Mouse (Mus musculus): ENCODE data around the gene Gpr132. TPM values are rescaled to one million over a fixed set of nuclear protein-coding genes. Genes with fewer than 3 reads are reported as not detected.

Gpr132 gene
- polyA plus RNA-seq, 1 experiment from 2014 or later = not detected

DNA sequence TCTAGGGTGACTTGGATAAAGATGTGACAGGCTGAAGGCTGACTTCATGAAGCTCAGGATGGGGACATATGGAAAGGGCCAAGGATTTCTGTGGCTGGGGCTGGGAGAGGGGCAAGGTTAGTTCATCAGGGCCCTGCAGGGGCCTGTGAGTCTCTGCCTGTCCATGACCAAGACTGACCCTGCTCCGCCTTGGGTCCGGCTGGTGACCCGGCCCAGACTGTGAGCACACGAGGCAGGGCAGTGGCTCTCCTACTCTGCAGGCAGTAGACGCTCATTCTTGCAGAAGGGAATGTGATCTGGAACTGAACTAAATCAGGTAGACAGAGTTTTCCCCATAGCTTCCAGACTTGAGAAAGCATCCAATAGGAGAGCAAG is 59.8 kb downstream of the Gpr132 start:
- in situ Hi-C loops (cut with MboI; ENCODE audit: low pct_unique_long_range_greater_than_20kb) = no loop called here
- ChIA-PET CTCF (interaction anchor here (1.2 to 1.3 kb wide), 2 partner anchors 8 to 61 kb away, joined by 3 read pairs; no protein-coding TSS in a partner anchor), POLR2A (interaction anchor here (0.8 kb wide), 1 partner anchor 22 kb away, joined by 5 read pairs; no protein-coding TSS in a partner anchor)
- TF ChIP-seq CTCF (IDR thresholded peaks at IDR 0.05) = no peak
- DNase-seq (ENCODE audit: low read depth, low spot score) = no peak
- no peaks in the 10 kb centered on the region for H3K27me3 ChIP-seq
- no peak for ATAC-seq

DNA sequence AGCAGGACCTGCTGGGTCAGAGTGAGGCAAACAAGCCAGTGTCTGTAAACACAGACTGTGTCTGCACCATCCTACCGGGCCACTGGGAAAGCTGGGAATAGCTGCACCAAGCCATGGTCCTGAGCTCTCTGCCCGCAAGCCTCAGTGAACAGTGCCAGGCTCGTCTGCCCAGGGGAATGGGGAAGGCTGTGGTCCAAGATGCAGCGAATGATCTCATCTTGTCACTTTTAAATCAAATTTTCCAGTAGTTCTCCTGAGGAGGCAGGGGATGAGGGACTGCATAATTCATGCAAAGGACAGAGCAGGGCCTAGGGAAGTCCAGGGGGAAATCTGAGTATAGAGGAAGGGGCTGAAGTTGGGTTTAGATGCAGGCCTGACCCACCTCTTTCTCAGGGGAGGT is 60.2 kb downstream of the Gpr132 start:
- in situ Hi-C loops (cut with MboI; ENCODE audit: low pct_unique_long_range_greater_than_20kb) = no loop called here
- no peaks in the 10 kb centered on the region for H3K27me3 ChIP-seq
- no peak for DNase-seq (ENCODE audit: low read depth, low spot score)
- POLR2A ChIA-PET = no interaction called here
- CTCF ChIA-PET = interaction anchor here (1.2 to 1.3 kb wide), 2 partner anchors 8 to 61 kb away, joined by 3 read pairs; no protein-coding TSS in a partner anchor
- no peak for ATAC-seq
- TF ChIP-seq CTCF (IDR thresholded peaks at IDR 0.05) = no peak

DNA sequence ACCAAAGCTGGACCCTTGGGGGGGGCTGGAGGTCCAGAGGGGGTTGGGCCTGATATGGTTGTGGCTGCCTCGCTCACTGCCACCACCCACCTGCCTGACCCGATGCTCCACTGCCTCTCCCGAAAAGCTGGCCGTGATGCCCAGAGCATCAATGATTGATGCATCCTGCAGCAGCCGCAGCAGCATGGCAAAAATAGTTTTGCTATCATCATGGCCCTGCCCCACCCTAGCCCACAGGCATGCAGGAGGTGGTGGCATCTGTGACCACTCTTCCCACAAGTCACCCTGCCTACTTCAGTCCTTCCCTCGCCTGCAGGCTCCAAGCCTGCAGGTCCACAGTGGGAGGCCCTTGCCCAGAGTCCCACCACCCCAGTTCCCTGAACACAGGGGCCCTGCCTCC is 62.0 kb downstream of the Gpr132 start:
- H3K27me3 ChIP-seq = no peaks in the 10 kb centered on the region
- no peak for TF ChIP-seq CTCF (IDR thresholded peaks at IDR 0.05)
- in situ Hi-C loops (cut with MboI; ENCODE audit: low pct_unique_long_range_greater_than_20kb) = no loop called here
- ChIA-PET CTCF (no interaction called here), POLR2A (no interaction called here)
- no peak for DNase-seq (ENCODE audit: low read depth, low spot score)
- ATAC-seq = no peak

DNA sequence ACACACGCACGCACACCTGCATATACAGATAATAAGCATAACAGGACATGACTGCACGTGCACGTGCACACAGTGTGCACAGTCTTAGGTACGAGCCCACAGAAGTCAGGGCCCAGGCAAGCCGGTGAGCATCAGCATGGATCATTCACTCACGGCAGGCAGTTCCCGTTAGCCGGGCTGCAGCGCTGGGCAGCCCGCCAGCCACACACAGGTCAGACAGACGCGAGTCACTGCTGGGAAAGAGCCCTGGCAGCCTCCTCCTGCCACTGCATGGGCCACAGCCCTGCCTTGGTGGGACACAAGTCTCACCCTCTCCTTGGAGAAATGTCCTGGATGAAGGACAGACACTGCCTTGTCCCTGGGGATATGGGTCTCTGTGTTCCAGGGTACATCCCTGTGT is 64.0 kb downstream of the Gpr132 start:
- no peak for TF ChIP-seq CTCF (IDR thresholded peaks at IDR 0.05)
- POLR2A ChIA-PET = no interaction called here
- CTCF ChIA-PET = interaction anchor here (0.5 kb wide), 1 partner anchor 80 kb away, joined by 3 read pairs; no protein-coding TSS in a partner anchor
- DNase-seq (ENCODE audit: low read depth, low spot score) = no peak
- H3K27me3 ChIP-seq = no peaks in the 10 kb centered on the region
- in situ Hi-C loops (cut with MboI; ENCODE audit: low pct_unique_long_range_greater_than_20kb) = no loop called here
- no peak for ATAC-seq

DNA sequence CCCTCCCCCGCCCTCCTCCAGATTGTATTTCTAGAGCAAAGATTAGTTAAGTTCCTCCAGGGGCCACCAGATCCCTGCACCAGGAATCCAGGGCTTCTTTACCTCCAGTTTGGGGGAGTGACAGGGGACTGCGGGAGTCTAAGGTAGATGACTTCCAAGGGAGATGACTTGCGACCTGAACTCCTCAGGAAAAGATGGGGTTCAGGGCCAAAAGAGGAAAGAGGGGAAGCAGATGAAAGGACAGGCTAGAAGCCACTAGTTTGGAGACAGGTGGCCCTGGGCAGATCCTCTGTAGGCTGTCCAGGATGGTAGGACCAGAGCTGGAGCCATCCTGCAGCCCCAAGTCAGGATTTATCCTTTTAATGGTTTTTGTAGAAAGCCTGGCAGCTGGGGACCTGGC is 65.1 kb downstream of the Gpr132 start:
- DNase-seq (ENCODE audit: low read depth, low spot score) = no peak
- TF ChIP-seq CTCF (IDR thresholded peaks at IDR 0.05) = no peak
- in situ Hi-C loops (cut with MboI; ENCODE audit: low pct_unique_long_range_greater_than_20kb) = no loop called here
- no peaks in the 10 kb centered on the region for H3K27me3 ChIP-seq
- ChIA-PET POLR2A (no interaction called here), CTCF (interaction anchor here (0.9 kb wide), 1 partner anchor 38 kb away, joined by 3 read pairs; no protein-coding TSS in a partner anchor)
- no peak for ATAC-seq

DNA sequence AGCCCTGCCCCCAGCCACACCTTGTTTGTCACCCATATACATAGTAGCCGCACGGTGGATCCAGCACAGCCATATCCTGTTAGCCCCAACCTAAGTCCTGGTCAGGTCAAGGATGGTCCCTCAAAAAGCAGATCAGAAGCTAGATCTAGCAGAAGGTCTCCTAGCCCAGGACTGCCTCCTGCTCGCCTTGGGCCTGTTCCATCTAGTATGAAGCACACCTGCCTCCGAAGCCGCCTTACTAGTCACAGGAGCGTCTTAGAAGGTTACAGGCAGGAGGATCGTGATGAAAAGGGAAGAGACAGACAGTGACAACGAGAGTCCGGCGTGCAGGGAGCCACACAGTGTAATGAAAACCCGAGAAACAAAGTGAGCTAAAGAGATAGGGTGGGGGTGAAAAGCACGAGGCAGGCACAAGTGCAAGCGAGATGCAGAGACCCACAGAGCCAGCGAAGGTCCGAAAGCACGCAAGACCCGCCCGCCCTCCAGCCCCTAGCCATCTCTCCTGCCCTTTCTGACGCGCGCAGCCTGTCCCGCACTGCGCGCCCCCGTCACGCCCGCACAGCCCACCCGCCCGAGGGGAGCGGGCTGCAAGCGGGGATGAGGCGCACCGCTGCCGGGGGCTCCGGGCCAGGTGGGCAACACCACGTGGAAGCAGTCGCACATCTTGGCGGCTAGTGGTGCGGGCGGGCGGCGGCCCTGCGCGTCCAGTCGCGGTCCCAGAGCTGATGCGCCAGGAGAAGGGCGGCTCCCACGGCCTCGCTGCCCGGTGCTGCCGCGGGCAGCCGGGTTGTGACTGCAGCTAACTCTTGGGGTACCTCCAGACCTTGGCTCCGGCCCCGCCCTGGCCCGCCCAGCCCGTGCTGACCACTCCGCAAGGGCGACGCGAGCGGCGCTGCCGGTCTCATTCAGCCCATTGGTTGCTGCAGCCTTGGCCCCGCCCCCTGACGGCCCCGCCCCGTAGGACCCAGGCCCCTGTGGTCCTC is 65.9 kb downstream of the Gpr132 start, which contains the start of gene Ahnak2:
Gene Ahnak2 (minus strand): TSS at position 794 of the 983 bp plus-strand sequence.
- ATAC-seq = no peak
- ChIA-PET CTCF (no interaction called here), POLR2A (no interaction called here)
- DNase-seq (ENCODE audit: low read depth, low spot score) = no peak
- TF ChIP-seq CTCF (IDR thresholded peaks at IDR 0.05) = no peak
- in situ Hi-C loops (cut with MboI; ENCODE audit: low pct_unique_long_range_greater_than_20kb) = no loop called here
- no peaks in the 10 kb centered on the region for H3K27me3 ChIP-seq

Other genes with a start within 250 kb of the Gpr132 start
- gene Adssl1, start 248.2 kb downstream of the Gpr132 start, polyA plus RNA-seq (2021) = 1.7 TPM
- gene Siva1, start 223.5 kb downstream of the Gpr132 start, polyA plus RNA-seq (2021) = 36.0 TPM
- gene Akt1, start 193.3 kb downstream of the Gpr132 start, polyA plus RNA-seq (2021) = 281 TPM
- gene Zbtb42, start 189.4 kb downstream of the Gpr132 start, polyA plus RNA-seq (2021) = 4.7 TPM
- gene Cep170b, start 147.8 kb downstream of the Gpr132 start, polyA plus RNA-seq (2021) = 92.1 TPM
- gene Pld4, start 107.6 kb downstream of the Gpr132 start, polyA plus RNA-seq (2021) = 0.15 TPM
- 44.1 TPM for gene Ahnak2, start 65.6 kb downstream of the Gpr132 start, polyA plus RNA-seq (2021)
- 46.3 TPM for gene Clba1, start 59.3 kb downstream of the Gpr132 start, polyA plus RNA-seq (2021)
- 23.5 TPM for gene Cdca4, start 38.8 kb downstream of the Gpr132 start, polyA plus RNA-seq (2021)
- 8.0 TPM for gene Jag2, start 61.5 kb upstream of the Gpr132 start, polyA plus RNA-seq (2021)
- gene Nudt14, start 73.9 kb upstream of the Gpr132 start, polyA plus RNA-seq (2021) = 55.9 TPM
- gene Btbd6, start 108.3 kb upstream of the Gpr132 start, polyA plus RNA-seq (2021) = 13.5 TPM
- gene Brf1, start 132.5 kb upstream of the Gpr132 start, polyA plus RNA-seq (2021) = 38.9 TPM
- 70.8 TPM for gene Pacs2, start 146.3 kb upstream of the Gpr132 start, polyA plus RNA-seq (2021)
- gene Tex22, start 206.3 kb upstream of the Gpr132 start, polyA plus RNA-seq (2021) = not detected
- 95.8 TPM for gene Mta1, start 230.1 kb upstream of the Gpr132 start, polyA plus RNA-seq (2021)

Data from Patski (cell line).